Mouse (Mus musculus) 3134 (cell line): ENCODE measurements around the gene Idi2.
A peak's percentile ranks its signal among the peaks of the same experiment; 100 is the strongest.
"Not testable (repeated sequence)": the region's sequence is repeated elsewhere in the genome, so short reads cannot be mapped to it uniquely, and the experiment has no call there.

Experiments used
- DNase-seq: peaks from one replicate; pipeline ENCODE4 v3.0.0-alpha.2; 2011; ENCODE audit warnings: low spot score; ENCODE audit not compliant: insufficient read length; ENCODE audit errors: extremely low read depth

The Idi2 gene

DNA sequence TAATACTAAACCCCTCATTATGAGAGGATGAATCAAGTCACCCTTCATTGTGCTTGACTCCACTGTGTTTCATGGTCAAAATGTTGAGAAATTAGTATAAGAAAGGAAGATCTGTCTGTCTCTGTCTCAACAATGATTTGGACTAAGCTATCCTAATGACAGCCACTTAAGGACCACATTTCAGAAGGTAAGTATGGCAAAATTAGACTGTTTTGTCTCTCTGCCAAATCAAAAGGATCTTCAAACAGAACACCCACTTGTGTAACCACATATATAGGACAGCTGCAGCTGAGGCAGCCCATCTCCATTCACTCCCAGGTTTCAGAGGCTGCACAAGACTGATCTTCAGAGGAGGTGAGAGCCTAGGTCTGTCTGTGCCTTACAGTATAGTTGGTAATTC is at the start of gene Idi2:
Gene Idi2 (plus strand): TSS at position 301 of the 400 bp plus-strand sequence.
- DNase-seq, result not testable (repeated sequence)

DNA sequence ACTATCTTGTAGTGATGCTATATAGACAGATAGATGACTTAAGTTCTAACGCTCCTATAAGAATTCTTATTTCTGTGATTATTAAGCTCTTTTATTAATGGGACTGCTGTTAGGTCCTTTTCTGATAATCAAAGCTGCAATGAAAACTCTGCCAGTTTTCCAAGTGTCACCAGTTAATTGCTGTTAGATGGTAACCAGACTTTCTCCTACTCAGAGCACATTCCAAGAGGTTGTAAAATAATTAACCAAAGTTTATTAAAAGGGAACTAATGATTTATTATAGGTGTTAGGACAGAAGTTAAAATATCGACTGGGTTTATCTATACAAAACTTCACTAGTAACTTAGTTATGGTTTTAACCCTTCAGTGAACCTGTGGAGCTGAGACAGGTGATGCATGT is 46.7 kb upstream of the Idi2 start:
- DNase-seq, result not testable (repeated sequence)

DNA sequence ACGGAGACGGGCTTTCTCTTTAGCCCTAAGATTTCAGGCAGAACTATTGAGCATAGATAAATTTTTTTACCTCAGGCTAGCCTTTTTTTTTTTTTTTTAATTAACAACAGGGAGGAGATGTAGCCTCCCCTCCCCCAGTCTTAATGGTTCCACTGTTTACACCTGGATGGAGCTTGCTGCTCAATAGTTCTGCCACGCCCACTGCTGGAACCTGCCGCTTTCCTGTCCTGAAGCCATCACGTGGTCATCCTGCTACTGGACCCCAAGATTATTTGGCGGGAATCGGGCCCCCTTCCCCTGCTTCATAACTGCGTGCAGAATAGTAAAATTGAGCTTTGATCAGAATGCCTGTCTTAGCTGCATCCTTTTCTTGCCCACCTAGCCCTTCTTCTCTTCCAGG is 38.8 kb upstream of the Idi2 start:
- not testable (repeated sequence) for DNase-seq

DNA sequence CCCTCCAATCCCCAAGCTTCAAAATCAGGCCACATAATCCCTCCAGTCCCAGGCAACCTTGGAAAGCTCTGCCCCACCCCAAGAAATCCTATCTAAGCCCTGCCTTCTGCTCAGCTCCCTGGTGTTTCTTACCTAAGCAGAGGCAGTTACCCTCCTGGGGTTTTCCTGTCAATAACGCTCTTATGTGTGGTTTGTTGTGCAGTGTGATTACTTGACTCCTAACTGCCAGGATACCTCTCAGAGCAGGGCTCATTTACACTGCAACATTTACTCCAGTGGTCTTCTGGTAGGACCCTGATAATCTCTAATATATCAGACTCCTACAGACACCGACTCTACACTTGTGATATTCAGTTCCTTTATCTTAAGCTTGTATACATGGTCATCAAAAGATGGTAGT is 19.2 kb upstream of the Idi2 start:
- DNase-seq, result no peak

DNA sequence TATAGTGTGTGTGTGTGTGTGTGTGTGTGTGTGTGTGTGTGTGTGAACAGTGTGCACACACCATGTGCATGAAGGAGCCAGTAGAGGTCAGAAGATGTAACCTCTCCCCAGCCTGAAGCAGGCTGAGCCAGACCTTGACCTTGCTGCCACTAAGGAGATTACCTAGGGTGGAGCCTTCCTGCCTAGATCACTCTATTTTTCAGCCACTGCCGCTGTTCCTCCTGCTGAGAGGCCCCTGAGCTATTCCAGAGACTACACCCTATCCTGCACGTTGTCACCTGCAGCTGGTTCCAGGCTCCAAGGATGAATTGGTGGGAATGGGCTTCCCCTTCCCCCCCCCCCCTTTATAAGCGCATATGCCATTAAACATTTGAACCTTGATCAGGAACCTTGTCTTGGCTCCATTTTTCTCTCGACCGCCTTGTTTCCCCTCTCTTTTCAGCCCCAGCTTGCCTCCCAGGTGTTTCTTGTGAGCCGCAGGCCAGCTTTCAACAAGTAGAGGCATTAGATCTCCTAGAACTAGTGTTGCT is 15.0 kb upstream of the Idi2 start:
- DNase-seq, result not testable (repeated sequence)

DNA sequence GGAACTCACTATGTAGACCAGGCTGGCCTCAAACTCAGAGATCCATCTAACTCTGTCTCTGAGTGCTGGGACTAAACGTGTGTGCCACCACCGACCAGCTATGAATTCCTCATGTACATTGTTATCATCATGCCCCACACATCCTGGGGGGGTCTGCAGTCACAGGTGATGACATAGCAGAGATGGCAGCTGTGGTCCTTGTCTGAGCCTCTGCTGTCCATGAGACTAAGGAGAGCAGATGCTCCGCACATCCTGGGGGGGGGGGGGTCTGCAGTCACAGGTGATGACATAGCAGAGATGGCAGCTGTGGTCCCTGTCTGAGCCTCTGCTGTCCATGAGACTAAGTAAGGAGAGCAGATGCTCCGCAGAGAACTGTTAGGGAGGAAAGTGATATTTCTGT is 11.6 kb upstream of the Idi2 start:
- not testable (repeated sequence) for DNase-seq

DNA sequence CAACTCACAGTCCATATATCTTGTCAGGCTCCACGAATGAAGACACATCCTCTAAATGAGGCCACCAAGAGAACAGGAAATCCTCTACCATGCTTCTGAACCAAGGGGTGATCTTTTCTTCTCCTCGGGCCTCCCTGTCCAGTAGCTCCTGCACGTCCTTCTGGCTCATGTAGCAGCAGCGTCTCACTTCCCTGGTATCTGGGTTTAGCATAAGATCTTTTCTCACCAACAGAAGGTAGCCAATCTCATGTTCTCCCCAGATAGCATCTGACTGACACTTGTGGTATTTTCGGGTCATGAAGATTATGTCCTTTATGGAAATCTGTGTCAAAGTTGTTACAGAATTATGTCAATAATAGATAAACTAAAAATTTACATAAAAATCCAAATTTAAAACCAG is 11.0 kb upstream of the Idi2 start:
- not testable (repeated sequence) for DNase-seq

DNA sequence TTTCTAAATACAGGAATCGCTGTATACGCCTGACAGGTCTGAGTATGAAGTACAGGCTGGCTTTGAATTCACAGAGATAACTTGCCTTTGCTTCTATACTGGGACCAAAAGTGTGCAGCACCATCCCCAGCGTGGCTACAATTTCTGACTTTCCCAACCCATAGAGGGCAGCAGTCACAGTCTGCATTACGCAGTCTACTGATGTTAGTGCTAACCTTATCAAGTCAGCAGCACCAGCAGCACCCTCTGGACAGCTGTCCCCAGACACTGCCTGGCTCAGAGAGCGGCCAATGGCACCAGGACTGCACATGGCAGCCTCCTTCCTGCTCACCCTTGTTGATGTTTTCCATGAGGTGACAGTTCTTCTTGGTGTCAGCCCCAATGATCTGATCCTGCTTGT is 8.8 kb upstream of the Idi2 start:
- not testable (repeated sequence) for DNase-seq

DNA sequence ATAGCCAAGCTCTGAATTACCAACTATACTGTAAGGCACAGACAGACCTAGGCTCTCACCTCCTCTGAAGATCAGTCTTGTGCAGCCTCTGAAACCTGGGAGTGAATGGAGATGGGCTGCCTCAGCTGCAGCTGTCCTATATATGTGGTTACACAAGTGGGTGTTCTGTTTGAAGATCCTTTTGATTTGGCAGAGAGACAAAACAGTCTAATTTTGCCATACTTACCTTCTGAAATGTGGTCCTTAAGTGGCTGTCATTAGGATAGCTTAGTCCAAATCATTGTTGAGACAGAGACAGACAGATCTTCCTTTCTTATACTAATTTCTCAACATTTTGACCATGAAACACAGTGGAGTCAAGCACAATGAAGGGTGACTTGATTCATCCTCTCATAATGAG is 4.5 kb upstream of the Idi2 start, which contains the start of gene Gm9745:
Gene Gm9745 (minus strand): TSS at position 101 of the 400 bp plus-strand sequence.
- DNase-seq, result not testable (repeated sequence)

DNA sequence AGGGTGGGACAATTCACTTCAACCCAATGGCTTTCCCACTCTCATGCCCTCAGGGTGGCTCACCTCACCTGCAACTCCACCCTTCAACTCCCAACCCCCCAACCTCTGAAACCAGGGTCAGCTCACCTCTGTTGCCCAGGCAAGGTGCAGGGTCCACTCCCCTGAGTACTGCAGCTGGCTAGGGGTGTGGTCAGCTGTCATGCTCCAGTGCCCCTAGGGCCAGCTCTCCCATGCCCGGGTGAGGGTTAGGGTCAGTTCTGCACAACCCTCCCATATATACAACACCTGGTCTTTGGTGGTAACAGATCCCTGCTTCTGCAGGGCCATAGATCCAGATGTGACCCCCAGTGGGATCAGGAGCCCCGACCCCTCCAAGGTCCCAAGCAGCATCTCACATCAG is 2.5 kb downstream of the Idi2 start:
- not testable (repeated sequence) for DNase-seq

DNA sequence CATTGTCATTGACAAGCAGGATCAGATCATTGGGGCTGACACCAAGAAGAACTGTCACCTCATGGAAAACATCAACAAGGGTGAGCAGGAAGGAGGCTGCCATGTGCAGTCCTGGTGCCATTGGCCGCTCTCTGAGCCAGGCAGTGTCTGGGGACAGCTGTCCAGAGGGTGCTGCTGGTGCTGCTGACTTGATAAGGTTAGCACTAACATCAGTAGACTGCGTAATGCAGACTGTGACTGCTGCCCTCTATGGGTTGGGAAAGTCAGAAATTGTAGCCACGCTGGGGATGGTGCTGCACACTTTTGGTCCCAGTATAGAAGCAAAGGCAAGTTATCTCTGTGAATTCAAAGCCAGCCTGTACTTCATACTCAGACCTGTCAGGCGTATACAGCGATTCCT is 4.2 kb downstream of the Idi2 start:
- DNase-seq, result not testable (repeated sequence)

DNA sequence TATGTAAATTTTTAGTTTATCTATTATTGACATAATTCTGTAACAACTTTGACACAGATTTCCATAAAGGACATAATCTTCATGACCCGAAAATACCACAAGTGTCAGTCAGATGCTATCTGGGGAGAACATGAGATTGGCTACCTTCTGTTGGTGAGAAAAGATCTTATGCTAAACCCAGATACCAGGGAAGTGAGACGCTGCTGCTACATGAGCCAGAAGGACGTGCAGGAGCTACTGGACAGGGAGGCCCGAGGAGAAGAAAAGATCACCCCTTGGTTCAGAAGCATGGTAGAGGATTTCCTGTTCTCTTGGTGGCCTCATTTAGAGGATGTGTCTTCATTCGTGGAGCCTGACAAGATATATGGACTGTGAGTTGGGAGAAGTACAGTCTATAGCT is 6.4 kb downstream of the Idi2 start:
- not testable (repeated sequence) for DNase-seq

DNA sequence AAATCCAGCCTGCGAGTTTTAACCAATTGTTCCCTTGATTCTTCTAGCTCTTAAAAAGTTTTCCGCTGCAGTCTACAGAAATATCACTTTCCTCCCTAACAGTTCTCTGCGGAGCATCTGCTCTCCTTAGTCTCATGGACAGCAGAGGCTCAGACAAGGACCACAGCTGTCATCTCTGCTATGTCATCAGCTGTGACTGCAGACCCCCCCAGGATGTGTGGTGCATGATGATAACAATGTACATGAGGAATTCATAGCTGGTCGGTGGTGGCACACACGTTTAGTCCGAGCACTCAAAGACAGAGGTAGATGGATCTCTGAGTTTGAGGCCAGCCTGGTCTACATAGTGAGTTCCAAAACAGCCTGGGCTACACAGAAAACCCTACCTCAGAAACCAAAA is 6.9 kb downstream of the Idi2 start:
- DNase-seq, result not testable (repeated sequence)

DNA sequence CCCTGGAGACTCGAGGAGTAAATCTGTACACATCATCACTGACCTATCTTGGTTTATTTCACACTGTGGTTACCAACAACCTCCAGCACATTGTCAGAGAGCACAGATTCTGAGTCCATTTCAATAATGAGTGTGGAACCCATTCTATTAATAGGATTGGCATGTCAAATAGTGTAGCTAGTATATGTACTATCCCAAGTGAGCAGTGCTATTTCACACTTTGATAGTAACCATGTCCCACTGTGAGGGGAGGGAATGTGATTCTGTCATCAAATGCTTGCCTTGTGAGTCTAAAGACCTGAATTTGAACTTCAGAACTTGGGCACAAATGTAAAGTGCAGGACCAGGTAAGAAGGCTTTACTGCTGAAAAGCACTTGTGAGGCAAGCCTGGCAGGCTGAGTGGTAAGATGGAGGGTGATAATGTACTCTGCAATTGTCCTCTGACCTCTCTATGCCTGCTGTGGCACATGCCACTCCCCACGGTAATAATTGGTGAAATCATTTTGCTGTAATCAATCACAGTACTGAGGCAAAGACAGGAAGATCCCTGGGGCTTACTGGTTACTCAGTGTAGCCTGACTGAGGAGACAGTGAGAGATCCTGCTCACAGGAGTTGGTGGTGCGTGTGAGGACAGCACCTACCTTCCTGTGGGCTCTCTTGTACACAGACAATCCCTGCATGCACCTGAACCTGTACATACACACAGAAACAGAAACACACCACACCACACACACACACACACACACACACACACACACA is 8.6 kb downstream of the Idi2 start:
- DNase-seq, result not testable (repeated sequence)

DNA sequence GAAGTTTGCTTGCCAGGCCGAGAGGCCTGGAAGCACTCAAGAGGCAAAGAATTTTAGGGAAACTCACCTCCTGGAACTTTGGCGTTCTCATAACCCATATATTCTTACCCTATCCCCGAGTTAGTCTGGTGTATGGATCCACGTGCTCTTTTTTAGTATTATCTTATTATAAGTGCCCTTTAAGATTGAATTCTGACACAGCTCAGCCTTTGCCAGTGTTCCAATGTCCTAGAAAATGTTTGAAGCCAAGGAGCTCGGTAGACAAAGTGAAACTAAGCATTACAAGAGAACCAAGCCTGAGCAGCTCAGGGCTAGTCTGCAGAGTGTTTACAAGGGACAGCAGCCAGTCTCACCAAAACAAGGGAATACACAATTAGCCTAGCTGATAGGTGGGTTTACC is 9.6 kb downstream of the Idi2 start:
- DNase-seq, result not testable (repeated sequence)

DNA sequence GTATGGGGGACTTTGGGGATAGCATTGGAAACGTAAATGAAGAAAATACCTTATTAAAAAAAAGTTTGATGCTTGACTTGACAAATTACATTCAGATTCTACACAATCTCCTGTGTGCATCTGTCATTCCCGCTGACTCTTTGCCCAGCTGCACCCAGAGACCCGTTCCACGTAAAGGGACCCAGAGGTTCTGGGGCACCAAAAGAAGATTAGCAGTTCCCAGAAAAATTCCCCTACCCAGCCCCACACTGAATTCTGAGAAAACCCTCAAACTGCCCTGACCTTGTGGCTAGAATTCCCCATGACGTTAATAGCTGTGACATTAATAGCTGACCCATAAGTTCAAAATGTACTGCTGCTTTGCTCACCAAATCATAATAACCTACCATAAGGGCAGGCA is 12.6 kb downstream of the Idi2 start:
- DNase-seq, result no peak

DNA sequence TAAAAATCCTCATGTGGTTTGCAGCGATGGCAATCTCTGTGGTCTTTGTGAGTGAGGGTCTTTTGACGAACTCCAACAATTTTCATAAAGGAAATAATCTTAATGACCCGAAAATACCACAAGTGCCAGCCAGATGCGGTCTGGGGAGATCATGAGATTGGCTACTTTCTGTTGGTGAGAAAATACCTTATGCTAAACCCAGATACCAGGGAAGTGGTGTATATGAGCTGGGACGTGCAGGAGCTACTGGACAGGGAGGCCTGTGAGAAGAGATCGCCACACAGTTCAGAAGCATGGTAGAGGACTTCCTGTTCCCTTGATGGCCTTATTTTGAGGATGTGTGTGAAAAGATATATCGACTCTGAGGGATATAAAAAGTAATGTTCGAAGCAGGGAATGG is 15.1 kb downstream of the Idi2 start:
- DNase-seq, result no peak

DNA sequence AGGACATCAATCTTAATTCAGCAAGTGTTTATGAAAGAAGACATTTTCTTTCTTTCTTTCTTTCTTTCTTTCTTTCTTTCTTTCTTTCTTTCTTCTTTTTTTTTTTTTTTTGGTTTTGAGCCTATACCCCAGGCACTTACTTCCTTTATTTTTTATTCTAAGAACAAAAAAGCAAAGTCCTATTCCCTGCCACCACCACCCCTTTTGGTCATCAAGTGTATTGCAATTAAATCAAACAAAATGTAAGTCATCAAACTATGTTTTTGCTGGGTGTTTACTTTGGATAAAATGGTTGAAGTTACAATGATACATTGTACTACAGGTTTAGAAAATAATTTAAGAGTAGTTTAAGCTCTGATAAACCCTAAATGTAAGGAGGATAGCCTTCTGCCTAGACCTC is 19.7 kb downstream of the Idi2 start:
- no peak for DNase-seq

DNA sequence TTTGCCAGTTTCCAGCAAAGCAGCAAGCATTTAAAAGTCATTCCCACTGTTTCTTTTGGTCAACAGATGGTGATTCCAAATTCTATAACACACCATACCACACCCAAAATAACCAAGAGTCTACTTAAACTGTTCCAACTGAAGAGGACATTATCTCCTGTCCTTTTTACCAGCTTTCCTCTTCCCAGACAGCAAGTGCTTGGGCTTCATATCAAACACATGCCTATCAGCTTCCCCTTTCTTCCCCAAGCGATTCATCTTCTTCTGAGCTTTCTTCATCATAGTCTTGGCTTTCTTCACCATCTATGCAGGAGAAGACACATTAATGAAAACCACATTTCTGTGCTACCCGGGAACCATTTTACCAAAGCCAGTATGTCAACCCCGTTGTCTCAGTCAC is 20.3 kb downstream of the Idi2 start:
- no peak for DNase-seq

DNA sequence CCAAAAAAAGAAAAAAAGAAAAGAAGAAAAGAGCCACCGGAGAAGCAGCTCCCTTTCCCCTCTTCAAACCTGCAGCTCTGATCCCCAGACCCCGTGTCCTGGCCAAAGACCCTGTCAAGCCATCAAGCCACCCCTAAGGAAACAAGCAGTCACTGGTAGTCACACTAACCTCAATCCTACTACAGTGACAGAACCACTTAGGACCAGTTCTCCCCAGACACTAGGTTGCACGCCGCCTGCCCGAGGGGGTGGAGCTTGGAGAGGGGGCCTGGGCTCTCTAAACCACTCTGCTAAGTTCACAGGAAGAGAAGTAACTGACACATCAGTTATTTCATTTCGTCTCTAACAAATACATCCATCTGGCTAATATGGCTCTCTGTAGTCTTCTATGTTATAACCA is 39.6 kb downstream of the Idi2 start:
- DNase-seq, result peak; percentile 12

DNA sequence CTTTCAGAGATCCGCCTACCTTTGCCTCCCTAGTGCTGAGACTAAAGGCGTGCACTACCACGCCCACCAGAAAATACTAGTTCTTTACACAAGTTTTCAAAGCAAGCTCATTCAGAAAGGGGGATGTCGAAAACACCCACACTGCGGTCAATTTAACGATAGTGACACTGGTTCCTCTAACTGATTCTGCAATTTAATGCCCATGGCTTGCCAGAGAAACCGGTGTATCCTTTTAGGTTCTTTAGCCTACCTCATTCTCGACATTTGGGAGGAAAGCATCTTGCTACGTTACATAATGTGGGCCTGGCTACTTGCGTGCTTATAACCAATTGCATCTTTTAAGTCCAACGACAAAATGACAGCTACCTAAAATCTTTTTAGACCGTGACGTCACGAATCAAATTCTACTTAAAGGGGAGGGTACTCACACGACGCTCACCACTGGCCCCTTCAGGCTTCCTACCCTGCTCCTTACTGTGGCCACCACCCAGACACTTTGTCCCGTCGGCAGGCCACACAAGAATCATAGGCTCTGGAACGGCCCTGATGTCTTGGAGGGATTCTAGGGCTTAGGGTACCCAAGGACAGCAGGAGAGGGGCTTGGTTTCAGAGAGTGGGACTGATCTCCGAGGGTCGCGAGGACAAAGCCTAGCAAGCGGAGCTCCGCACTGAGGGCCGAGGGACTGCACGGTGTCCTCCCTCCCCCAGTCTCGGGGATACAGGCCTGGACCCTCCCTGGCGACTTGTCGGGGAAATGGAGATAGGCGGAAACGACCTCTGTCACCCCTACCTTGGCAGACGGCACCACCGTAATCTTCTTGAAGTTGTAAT is 42.7 kb downstream of the Idi2 start:
- no peak for DNase-seq
